Mouse (Mus musculus): ENCODE results near the gene Pou2af1. TPM values are rescaled to one million over a fixed set of nuclear protein-coding genes. Genes with fewer than 3 reads are reported as not detected.

The Pou2af1 gene
- total and polyA plus RNA-seq, 2 experiments from 2014 or later: 0.16 TPM; not detected in 1

GRCm38 (mm10) chr9:51185386-51185785, 28.1 kb upstream of the Pou2af1 start:
- Histone ChIP-seq H3K36me3 (ENCODE audit: insufficient read depth, low read length) (no peaks in the 10 kb centered on the region), H3K9ac (replicated peaks; ENCODE audit: low read length, poor library complexity, severe bottlenecking) (no peak overlapping the region), H3K4me1 (ENCODE audit: insufficient read depth, low read length) (no peaks in the 10 kb centered on the region), H3K4me3 (ENCODE audit: low read depth, low read length) (no peak overlapping the region), H3K9me3 (ENCODE audit: low read length) (no peaks in the 10 kb centered on the region), H3K4me2 (ENCODE audit: low read depth, low read length, poor library complexity, severe bottlenecking) (no peak overlapping the region), H3K27ac (ENCODE audit: low read depth, low read length) (no peak overlapping the region), H3K27me3 (ENCODE audit: insufficient read depth, low read length) (no peaks in the 10 kb centered on the region)
- DNase-seq (ENCODE audit: low spot score) (no peak), ATAC-seq (ENCODE audit: low FRiP score) (no peak)
- WGBS: 86% methylated on average over 4 of the region's 4 CpGs
- no peak for TF ChIP-seq CTCF (IDR thresholded peaks at IDR 0.05)

GRCm38 (mm10) chr9:51185871-51186270, 27.6 kb upstream of the Pou2af1 start:
- ATAC-seq (ENCODE audit: low FRiP score): no peak
- H3K4me2 ChIP-seq (ENCODE audit: low read depth, low read length, poor library complexity, severe bottlenecking): no peak overlapping the region

GRCm38 (mm10) chr9:51190655-51191054, 22.9 kb upstream of the Pou2af1 start:
- ATAC-seq (ENCODE audit: low FRiP score) (no peak), DNase-seq (ENCODE audit: low spot score) (no peak)
- 86% methylated on average over 3 of the region's 3 CpGs for WGBS
- H3K9ac ChIP-seq (replicated peaks; ENCODE audit: low read length, poor library complexity, severe bottlenecking): no peak overlapping the region
- H3K27me3 ChIP-seq (ENCODE audit: insufficient read depth, low read length): no peaks in the 10 kb centered on the region
- no peak for TF ChIP-seq CTCF (IDR thresholded peaks at IDR 0.05)
- H3K4me1 ChIP-seq (ENCODE audit: insufficient read depth, low read length): no peaks in the 10 kb centered on the region
- no peaks in the 10 kb centered on the region for H3K9me3 ChIP-seq (ENCODE audit: low read length)
- H3K36me3 ChIP-seq (ENCODE audit: insufficient read depth, low read length): no peaks in the 10 kb centered on the region
- no peak overlapping the region for H3K4me2 ChIP-seq (ENCODE audit: low read depth, low read length, poor library complexity, severe bottlenecking)
- no peak overlapping the region for H3K4me3 ChIP-seq (ENCODE audit: low read depth, low read length)
- H3K27ac ChIP-seq (ENCODE audit: low read depth, low read length): no peak overlapping the region

More at GRCm38 (mm10) chr9:51185871-51186270, 27.6 kb upstream of the Pou2af1 start:
- H3K36me3 ChIP-seq (ENCODE audit: insufficient read depth, low read length): no peaks in the 10 kb centered on the region
- no peak overlapping the region for H3K4me3 ChIP-seq (ENCODE audit: low read depth, low read length)
- TF ChIP-seq CTCF (IDR thresholded peaks at IDR 0.05): no peak
- H3K9ac ChIP-seq (replicated peaks; ENCODE audit: low read length, poor library complexity, severe bottlenecking): no peak overlapping the region
- 70% methylated on average over 5 of the region's 5 CpGs for WGBS
- H3K4me1 ChIP-seq (ENCODE audit: insufficient read depth, low read length): no peaks in the 10 kb centered on the region
- no peak for DNase-seq (ENCODE audit: low spot score)
- H3K27me3 ChIP-seq (ENCODE audit: insufficient read depth, low read length): no peaks in the 10 kb centered on the region
- no peaks in the 10 kb centered on the region for H3K9me3 ChIP-seq (ENCODE audit: low read length)
- no peak overlapping the region for H3K27ac ChIP-seq (ENCODE audit: low read depth, low read length)

- 71% methylated on average over 4 of the region's 4 CpGs for WGBS
- Histone ChIP-seq H3K9ac (replicated peaks; ENCODE audit: low read length, poor library complexity, severe bottlenecking) (no peak overlapping the region), H3K27ac (ENCODE audit: low read depth, low read length) (no peak overlapping the region), H3K4me3 (ENCODE audit: low read depth, low read length) (no peak overlapping the region), H3K4me2 (ENCODE audit: low read depth, low read length, poor library complexity, severe bottlenecking) (no peak overlapping the region), H3K27me3 (ENCODE audit: insufficient read depth, low read length) (no peaks in the 10 kb centered on the region), H3K9me3 (ENCODE audit: low read length) (no peaks in the 10 kb centered on the region), H3K36me3 (ENCODE audit: insufficient read depth, low read length) (no peaks in the 10 kb centered on the region), H3K4me1 (ENCODE audit: insufficient read depth, low read length) (no peaks in the 10 kb centered on the region)
- DNase-seq (ENCODE audit: low spot score) (no peak), ATAC-seq (ENCODE audit: low FRiP score) (no peak)
- no peak for TF ChIP-seq CTCF (IDR thresholded peaks at IDR 0.05)
Measured at GRCm38 (mm10) chr9:51194790-51195189, 18.7 kb upstream of the Pou2af1 start.

GRCm38 (mm10) chr9:51208974-51209332, 4.6 kb upstream of the Pou2af1 start:
- H3K36me3 ChIP-seq (ENCODE audit: insufficient read depth, low read length): no peaks in the 10 kb centered on the region
- no peak for DNase-seq (ENCODE audit: low spot score)
- 85% methylated on average over 2 of the region's 2 CpGs for WGBS
- no peak overlapping the region for H3K4me2 ChIP-seq (ENCODE audit: low read depth, low read length, poor library complexity, severe bottlenecking)
- no peak overlapping the region for H3K4me3 ChIP-seq (ENCODE audit: low read depth, low read length)
- no peaks in the 10 kb centered on the region for H3K27me3 ChIP-seq (ENCODE audit: insufficient read depth, low read length)
- no peak for ATAC-seq (ENCODE audit: low FRiP score)
- TF ChIP-seq CTCF (IDR thresholded peaks at IDR 0.05): no peak
- no peak overlapping the region for H3K9ac ChIP-seq (replicated peaks; ENCODE audit: low read length, poor library complexity, severe bottlenecking)
- H3K27ac ChIP-seq (ENCODE audit: low read depth, low read length): no peak overlapping the region
- H3K4me1 ChIP-seq (ENCODE audit: insufficient read depth, low read length): no peaks in the 10 kb centered on the region
- no peaks in the 10 kb centered on the region for H3K9me3 ChIP-seq (ENCODE audit: low read length)

- no peak overlapping the region for H3K27ac ChIP-seq (ENCODE audit: low read depth, low read length)
- H3K36me3 ChIP-seq (ENCODE audit: insufficient read depth, low read length): no peaks in the 10 kb centered on the region
- DNase-seq (ENCODE audit: low spot score): no peak
- H3K4me3 ChIP-seq (ENCODE audit: low read depth, low read length): no peak overlapping the region
- no peak overlapping the region; the same call in 1 of the 2 replicates for H3K4me2 ChIP-seq (ENCODE audit: low read depth, low read length, poor library complexity, severe bottlenecking)
- H3K4me1 ChIP-seq (ENCODE audit: insufficient read depth, low read length): no peaks in the 10 kb centered on the region
- no peak for TF ChIP-seq CTCF (IDR thresholded peaks at IDR 0.05)
- no peaks in the 10 kb centered on the region for H3K9me3 ChIP-seq (ENCODE audit: low read length)
- whole genome bisulfite sequencing: 64% methylated on average over 6 of the region's 6 CpGs
- no peak for ATAC-seq (ENCODE audit: low FRiP score)
- no peak overlapping the region for H3K9ac ChIP-seq (replicated peaks; ENCODE audit: low read length, poor library complexity, severe bottlenecking)
- no peaks in the 10 kb centered on the region for H3K27me3 ChIP-seq (ENCODE audit: insufficient read depth, low read length)
Measured at GRCm38 (mm10) chr9:51211191-51211590, 2.3 kb upstream of the Pou2af1 start.
